Mouse (Mus musculus): ENCODE measurements around the gene Gm9046.
"Not testable (repeated sequence)": the region's sequence is repeated elsewhere in the genome, so short reads cannot be mapped to it uniquely, and the experiment has no call there.

DNA sequence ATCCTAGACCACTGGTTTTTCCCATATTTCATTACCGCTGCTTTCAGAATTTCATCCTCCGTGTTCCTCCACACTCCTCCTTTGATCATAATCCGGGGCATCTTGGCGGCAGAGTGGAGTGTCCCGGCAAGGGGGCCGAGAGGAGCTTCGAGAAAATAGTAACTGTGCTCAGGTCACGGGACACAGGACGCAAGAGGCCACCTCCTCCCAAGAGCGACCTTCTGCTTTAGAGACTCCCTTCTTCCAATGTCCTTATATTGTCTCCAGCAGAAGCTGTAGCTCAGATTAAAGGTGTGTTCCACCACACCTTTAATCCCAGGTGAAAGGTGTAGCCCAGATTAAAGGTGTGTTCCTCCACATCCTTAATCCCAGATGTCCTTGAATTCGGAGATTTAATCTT is 16.2 kb downstream of the Gm9046 start, which contains the start of gene Gm9040:
- not testable (repeated sequence) for TF ChIP-seq POLR2A (IDR thresholded peaks at IDR 0.05; ENCODE audit: insufficient read depth, low read depth, low read length); CTCF (IDR thresholded peaks at IDR 0.05); EP300 (IDR thresholded peaks at IDR 0.05; ENCODE audit: insufficient read depth, low read depth, low read length)
